Mouse (Mus musculus) inflammation-experienced regulatory T-cells, adult 6 months (primary cell): Measurements from ENCODE around the gene Ezh1. TPM values are rescaled to one million over a fixed set of nuclear protein-coding genes. Genes with fewer than 3 reads are reported as not detected.
A peak's percentile ranks its signal among the peaks of the same experiment; 100 is the strongest.
"Not testable (repeated sequence)": the region's sequence is repeated elsewhere in the genome, so short reads cannot be mapped to it uniquely, and the experiment has no call there.

Experiments used
- ATAC-seq: one replicate; pipeline ENCODE4 v1.8.0; 2017
- polyA plus RNA-seq, 3 experiments: library from polyadenylated mRNA; unstranded; fragments of 100-300 nt; shearing (Covaris generic); gene quantifications; one replicate each; pipeline ENCODE4 v1.2.1; 2017

Gene Ezh1
- polyA plus RNA-seq, 3 experiments from 2014 or later = 38.0 to 70.6 (median 62.7) TPM

DNA sequence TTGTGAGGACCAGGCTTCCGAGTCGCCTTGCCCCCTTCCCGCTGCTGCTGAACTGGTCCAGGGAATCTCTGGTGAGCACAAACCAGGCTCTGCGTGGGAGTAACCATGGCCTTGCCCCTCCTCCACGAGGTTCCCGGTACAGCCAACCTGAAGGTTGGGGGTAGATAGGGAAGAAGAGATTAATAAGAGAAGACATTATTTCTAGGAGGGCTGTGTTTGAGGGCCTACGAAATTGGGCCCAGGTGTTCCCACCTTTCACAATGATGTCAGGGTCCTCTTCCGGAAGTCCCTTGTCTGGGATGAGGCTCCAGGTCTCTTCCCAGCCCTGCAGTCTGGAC lies 58.3 kb downstream of the Ezh1 start:
- ATAC-seq = no peak

GRCm38 (mm10) chr11:101167211-101167962 lies 58.9 kb downstream of the Ezh1 start:
- ATAC-seq = no peak

GRCm38 (mm10) chr11:101166357-101166756 lies 59.9 kb downstream of the Ezh1 start:
- no peak for ATAC-seq

- ATAC-seq = no peak
These were observed 61.3 kb downstream of the Ezh1 start for GRCm38 (mm10) chr11:101164677-101165580.

GRCm38 (mm10) chr11:101164351-101164665 lies 62.0 kb downstream of the Ezh1 start:
- no peak for ATAC-seq

DNA sequence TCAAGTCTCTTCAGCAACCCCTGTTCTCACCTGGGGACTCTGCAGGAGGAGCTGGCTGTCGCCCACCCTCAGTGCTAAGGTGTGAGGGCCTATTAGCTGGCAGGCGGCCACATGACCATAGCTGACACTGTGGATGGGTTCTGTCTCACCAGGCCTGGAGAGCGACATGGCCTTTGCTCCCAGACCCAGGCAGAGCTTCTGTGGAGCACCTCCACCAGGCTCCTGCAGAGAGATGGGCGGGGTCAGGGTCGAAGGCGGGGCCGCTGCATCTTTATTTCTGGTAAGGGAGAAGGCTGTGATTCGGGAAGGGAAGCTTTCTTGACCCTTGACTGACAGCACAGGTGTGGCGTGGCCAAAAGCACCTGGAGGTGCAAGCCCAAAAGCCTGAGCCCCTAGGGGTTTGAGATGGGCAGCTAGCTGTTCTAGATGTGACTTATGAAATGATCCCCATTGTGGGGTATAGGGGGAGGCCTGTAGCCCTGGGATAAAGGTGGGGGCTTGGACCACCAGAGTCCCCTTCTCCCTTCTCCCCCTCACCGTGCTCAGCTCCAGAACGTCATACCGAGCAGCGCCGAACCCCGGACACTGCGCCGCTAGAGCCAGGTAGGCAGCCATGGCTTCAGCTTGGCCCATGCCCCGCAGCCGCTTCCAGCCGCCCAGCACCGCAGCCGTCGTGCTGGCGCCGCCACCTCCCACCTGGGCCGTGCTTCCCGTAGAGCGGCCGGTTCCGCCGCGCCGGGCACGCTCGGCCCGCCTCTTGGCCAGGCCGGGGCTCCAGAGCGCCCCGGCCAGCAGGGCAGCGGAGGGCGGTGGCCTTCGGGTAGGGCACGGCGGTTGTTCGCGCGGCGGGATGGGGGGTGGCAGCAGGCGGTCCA lies 62.5 kb downstream of the Ezh1 start:
- ATAC-seq = no peak

DNA sequence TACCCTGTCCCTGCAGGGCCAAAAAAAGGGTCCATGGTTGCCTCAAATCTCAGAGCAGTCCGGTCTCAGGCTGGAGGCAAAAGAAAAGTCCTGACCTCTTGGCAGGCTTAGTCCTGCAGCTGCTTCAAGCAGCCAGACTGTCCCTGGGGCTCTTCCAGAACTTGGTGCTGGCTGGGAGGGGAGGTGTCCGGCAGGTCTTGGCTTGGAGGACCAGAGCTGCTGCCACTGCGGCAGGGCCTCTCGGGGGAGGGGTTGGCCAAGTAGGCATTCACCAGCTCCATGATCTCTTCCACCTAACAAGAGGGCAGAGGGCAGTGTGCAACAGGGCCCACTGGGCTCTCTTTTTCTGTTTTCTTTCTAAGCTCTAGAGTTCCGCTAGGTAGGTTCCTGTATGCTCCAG lies 63.5 kb downstream of the Ezh1 start:
- ATAC-seq = no peak

GRCm38 (mm10) chr11:101162301-101162700 lies 64.0 kb downstream of the Ezh1 start:
- no peak for ATAC-seq

DNA sequence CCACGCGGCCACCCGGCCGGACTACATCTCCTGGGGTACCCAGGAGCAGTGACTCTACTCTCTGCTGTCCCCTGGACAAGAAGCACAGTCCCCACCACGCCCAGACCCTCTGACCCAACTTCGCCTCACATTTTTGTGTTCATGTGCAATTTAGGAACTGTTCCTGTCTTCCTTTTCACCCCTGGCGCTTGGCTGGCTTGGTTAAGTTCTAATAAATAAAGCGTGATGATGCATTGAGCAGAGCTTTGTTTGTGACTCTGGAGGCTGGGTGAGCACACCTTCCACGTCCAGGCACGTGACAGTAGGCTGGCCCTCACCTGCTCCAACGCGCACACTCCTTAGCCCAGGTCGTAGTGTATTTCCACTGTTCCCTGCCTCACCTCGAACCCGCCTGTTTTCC lies 64.7 kb downstream of the Ezh1 start:
- no peak for ATAC-seq

DNA sequence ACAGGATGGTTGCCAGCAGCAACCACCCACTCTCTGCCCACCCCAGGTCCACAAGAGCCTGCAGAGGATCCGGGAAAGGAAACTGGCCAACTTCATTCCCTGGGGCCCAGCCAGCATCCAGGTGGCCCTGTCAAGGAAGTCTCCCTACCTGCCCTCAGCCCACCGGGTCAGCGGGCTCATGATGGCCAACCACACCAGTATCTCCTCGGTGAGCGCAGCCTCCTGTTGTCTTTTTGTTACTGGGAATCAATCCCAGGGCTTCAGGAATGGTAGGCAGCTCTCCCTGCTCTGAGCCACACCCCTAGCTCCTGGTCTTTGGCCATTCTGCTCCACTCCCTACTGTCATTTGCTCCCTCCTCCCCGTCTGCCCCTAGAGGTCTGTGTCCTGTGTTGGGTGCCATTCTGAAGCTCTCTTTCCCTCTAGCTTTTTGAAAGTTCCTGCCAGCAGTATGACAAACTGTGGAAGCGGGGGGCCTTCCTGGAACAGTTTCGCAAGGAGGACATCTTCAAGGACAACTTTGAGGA lies 65.2 kb downstream of the Ezh1 start:
- ATAC-seq = not testable (repeated sequence)

GRCm38 (mm10) chr11:101160151-101160550 lies 66.1 kb downstream of the Ezh1 start:
- not testable (repeated sequence) for ATAC-seq

- ATAC-seq = peak; percentile 60
These were observed 70.4 kb downstream of the Ezh1 start, which contains the start of gene Tubg2 for GRCm38 (mm10) chr11:101155728-101156371. Gene Tubg2 (plus strand): TSS chr11:101155907.

DNA sequence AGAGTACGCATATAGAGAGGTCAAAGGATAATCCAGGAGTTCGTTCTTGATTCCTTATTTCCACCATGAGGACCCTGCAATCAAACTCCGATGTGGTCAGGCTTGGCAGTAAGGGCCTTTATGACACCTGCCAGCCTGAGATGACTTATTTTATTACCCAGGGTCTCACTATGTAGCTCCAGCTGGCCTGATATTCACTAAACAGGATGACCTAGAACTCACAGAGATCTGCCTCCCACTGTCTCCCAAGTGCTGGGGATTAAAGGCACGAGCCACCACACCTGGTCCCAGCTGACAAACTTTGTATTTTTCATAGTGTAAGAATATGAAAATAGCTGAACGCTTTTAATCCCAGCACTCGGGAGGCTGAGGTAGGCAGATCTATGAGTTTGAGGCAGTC lies 71.1 kb downstream of the Ezh1 start:
- no peak for ATAC-seq

DNA sequence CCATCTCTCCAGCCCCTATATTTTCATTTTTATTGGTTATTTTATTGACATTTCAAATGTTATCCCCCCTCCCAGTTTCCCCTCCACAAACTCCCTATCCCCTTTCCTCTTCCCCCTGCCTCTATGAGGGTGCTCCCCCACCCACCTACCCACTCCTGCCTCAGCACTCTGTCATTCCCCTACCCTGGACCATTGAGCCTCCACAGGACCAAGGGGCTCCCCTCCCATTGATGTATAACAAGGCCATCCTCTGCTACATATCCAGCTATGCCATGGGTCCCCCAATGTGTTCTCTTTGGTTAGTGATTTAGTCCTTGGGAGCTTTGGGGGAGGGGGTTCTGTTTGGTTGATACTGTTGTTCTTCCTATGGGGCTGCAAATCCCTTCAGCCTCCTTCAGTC lies 71.6 kb downstream of the Ezh1 start:
- no peak for ATAC-seq

- ATAC-seq = no peak
These were observed 73.4 kb downstream of the Ezh1 start for GRCm38 (mm10) chr11:101152825-101153224.

- no peak for ATAC-seq
These were observed 75.2 kb downstream of the Ezh1 start for GRCm38 (mm10) chr11:101151063-101151462.

DNA sequence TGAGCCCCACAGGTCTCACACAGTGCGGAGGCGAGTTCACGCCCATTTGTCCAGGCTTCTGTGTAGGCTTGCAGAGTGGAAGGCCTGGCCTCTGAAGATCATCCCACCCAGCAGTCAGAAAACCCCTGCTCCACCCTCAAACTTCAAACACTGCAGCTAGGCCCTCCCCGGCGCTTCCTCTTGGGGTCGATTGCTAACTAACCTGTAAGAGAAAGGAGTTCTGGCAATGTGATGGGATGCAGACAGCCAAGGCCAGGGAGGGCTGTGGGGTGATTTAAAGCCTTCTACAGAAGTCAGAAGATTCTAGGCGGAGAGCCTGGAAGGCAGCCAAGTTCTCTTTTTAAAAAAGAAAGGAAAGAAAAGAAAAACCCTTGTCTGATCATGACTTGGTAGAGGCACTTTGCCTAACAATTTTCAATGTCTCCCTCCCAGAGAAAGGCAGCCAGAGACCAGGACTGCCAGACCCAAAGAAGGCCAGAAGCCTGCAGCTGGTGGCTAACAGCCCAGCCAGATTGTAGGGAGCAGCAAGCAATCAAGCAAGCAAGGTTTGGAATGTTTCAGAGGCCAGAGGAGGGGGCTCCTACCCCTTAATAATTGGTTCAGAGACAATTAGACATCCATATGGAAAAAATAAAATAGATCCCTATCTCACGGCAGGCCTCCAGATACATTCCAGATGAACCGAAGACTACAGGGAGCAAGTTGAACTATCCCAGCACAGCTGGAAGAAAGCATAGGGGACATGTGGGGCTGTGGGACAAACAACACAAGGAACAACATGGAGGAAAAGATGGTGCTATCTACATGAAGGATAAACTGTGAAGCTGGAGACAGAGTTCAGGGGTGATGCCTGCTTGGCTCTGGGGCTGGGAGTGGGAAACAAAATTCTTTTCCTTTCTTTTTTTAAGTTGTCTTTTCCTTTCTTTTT lies 76.8 kb downstream of the Ezh1 start:
- ATAC-seq = no peak

DNA sequence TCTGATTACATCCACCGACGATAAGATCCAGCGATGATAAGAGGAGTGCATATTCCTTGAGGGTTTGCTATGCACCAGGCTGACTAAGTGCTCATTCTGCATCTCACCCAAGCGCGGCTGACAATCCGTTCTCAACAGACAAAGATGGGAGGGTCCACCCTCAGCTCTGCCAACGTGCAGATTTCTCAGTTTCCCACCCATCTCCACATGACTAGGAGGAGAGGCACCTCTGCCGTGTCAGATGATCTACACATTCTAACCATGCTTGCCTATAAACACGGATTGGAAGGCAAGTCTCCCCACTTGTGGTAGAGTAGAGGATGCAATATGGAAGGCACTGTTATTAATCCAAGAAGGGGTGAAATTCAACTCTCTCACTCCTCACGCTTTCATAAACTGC lies 77.5 kb downstream of the Ezh1 start:
- ATAC-seq = no peak

GRCm38 (mm10) chr11:101146377-101146776 lies 79.9 kb downstream of the Ezh1 start:
- ATAC-seq = no peak

DNA sequence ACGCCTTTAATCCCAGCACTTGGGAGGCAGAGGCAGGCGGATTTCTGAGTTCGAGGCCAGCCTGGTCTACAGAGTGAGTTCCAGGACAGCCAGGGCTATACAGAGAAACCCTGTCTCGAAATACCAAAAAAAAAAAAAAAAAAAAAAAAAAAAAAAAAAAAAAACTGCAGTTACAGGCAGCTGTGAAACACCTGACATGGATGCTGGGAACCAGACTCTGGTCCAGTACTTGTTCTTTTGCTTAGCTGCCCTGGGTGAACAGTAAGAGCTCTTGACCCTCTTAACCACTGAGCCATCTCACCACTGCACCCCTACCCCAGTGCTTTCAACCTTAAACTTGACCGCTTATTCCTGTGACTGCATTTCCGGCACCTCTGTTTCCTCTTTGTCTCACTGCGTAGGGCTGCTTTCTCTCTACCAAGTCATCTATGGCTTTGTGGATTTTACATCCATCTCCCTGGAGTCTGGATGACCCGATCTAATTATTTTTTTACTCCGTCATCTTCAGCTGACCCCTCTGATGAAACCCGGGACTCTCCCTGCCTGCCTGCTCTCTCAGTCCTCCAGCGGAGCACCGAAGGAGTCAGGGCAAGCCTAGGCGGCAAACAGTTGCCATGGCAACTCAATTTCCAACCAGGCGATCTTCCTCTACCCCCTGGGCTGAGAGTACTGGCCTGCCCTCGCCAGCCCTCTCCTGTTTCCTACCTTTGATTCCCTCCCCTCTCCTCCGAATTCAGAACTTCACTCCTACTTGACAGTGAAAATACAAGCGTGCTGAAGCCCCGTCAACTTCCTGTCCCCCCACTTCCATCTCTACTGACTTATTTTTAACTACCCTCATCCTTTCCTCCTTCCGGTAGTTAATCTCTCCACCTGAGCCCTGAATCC lies 82.7 kb downstream of the Ezh1 start:
- ATAC-seq = peak; percentile 88
